Mouse (Mus musculus): Measurements from ENCODE around the gene Asrgl1. TPM values are rescaled to one million over a fixed set of nuclear protein-coding genes. Genes with fewer than 3 reads are reported as not detected.
"Not testable (repeated sequence)": the region's sequence is repeated elsewhere in the genome, so short reads cannot be mapped to it uniquely, and the experiment has no call there.

Gene Asrgl1
- 24.1 and 25.7 TPM in 2 replicates for polyA plus RNA-seq (2016; fragmentation: Nextera tagmentation; extraction: Ambion mirVana)

DNA sequence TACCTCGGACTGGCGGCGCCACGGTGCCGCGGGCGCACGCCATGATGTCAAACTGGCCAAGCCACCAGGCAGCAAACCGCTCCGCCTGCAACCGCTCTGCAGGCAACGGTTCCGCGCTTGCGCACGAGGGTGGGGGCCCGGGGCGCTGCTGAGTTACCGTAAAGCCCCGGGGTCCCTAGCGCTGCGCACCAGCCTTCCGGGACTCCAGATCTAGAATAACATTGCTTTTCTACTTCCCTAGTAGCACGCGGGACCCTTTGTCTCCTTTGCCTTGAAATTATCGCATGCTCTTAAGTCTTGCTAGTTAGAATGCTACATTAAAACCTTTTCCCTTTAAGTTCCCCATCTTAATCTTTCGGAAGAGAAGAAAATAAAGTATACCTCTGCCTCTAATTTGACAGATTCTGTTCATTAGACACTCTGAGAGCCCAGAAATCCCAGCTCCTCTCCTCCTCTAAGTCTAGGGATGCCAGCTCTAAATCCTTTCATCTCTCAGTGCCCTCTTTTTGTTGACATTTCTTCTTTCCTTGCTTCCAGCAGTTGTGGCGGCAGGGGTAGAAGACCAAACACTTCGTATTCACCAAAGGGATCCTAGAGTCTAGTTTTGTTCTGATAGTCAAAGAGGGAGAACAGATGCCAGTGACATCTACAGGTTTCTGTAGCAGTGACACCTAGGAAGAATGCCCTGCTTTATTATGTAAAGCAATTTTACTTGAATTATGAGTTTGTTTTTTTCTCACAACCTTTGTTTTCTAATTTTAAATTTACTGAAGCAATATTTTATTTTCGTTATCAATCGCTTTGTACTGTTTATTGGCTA is at the start of gene Asrgl1:
Gene Asrgl1, minus strand, starts transcription at position 125 of the 820 bp plus-strand sequence.
- peak within 1 kb of the TSS; percentile 88 for H3K4me2 ChIP-seq
- H3K9ac ChIP-seq: peak within 1 kb of the TSS; percentile 78
- no peak within 1 kb of the TSS for H3K27ac ChIP-seq
- H3K9me3 ChIP-seq: no peaks in the 10 kb centered on the region
- H3K36me3 ChIP-seq (replicated peaks): no peaks in the 10 kb centered on the region
- WGBS: 12% methylated on average over 31 of the region's 31 CpGs
- peaks cover 20% of the 10 kb centered on the region for H3K4me1 ChIP-seq
- ATAC-seq (ENCODE audit: low FRiP score): peak; percentile 96
- H3K27me3 ChIP-seq: no peaks in the 10 kb centered on the region
- peak within 1 kb of the TSS; percentile 67 for H3K4me3 ChIP-seq (replicated peaks)

GRCm38 (mm10) chr19:9146214-9146613 is 10.8 kb upstream of the Asrgl1 start:
- no peak for ATAC-seq (ENCODE audit: low FRiP score)
- Histone ChIP-seq H3K4me2 (no peak overlapping the region), H3K36me3 (replicated peaks) (no peaks in the 10 kb centered on the region), H3K9me3 (no peaks in the 10 kb centered on the region), H3K27me3 (no peaks in the 10 kb centered on the region), H3K9ac (no peak overlapping the region), H3K4me1 (0 out of 2 replicates have a peak, but pooled peaks cover 7% of the 10 kb centered on the region), H3K27ac (no peak overlapping the region), H3K4me3 (replicated peaks) (no peak overlapping the region)
- WGBS: 70% methylated on average over 4 of the region's 4 CpGs

DNA sequence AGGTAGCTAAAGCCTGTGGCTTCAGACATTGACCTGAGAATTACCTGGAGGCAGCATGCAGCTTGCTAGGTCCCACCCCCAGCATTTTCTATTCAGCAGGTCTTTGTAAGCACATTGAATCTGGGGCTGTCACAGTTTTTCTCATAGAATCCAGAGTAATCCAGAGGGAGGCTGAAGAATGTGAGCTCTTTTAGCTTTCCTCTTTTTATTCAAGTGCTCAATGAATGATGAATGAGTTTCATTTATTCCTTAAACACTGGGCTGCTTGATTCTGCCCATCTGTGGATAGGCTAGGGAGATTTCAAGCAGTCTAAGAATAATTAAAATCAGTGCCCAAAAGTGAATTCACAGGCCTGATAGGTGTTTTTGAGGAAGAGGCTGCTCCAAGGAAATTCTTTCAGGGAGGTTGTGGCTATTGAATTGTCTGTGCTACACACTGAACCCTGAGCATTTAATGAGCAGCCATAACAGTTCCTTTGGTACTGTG is 8.2 kb upstream of the Asrgl1 start:
- Histone ChIP-seq H3K9ac (no peak overlapping the region), H3K27me3 (no peaks in the 10 kb centered on the region), H3K4me2 (no peak overlapping the region), H3K4me1 (0 out of 2 replicates have a peak, but pooled peaks cover 7% of the 10 kb centered on the region), H3K36me3 (replicated peaks) (no peaks in the 10 kb centered on the region), H3K27ac (peak overlapping the region; percentile 74), H3K4me3 (replicated peaks) (no peak overlapping the region), H3K9me3 (no peaks in the 10 kb centered on the region)
- peak; percentile 64; the same call in 1 of the 2 replicates for ATAC-seq (ENCODE audit: low FRiP score)

DNA sequence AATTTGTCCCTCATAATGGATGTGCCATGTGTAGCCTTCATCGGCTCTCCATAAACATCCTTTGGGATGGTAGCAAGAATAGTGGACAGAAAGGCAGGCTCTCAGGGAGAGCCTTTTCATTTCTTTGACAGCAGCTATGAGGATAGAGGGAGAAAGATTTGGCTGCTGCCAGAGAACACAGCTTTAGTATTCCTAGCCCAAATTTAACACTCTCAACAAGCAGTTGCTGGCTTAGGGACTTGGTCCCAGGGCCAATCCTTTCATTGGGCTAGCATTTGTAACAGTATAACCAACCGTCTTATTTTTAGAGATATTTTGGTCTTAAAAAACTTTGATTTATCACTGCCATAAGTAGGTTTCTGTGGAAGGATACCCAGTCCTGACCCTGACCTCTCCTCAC is 7.8 kb upstream of the Asrgl1 start:
- 55% methylated on average over 2 of the region's 2 CpGs for WGBS
- Histone ChIP-seq H3K27me3 (no peaks in the 10 kb centered on the region), H3K4me3 (replicated peaks) (no peak overlapping the region), H3K9ac (no peak overlapping the region), H3K9me3 (no peaks in the 10 kb centered on the region), H3K27ac (peak overlapping the region; percentile 74), H3K4me2 (no peak overlapping the region), H3K36me3 (replicated peaks) (no peaks in the 10 kb centered on the region), H3K4me1 (0 out of 2 replicates have a peak, but pooled peaks cover 7% of the 10 kb centered on the region)
- 0 out of 2 replicates have a peak, but pooled peaks have one; percentile 17 for ATAC-seq (ENCODE audit: low FRiP score)

DNA sequence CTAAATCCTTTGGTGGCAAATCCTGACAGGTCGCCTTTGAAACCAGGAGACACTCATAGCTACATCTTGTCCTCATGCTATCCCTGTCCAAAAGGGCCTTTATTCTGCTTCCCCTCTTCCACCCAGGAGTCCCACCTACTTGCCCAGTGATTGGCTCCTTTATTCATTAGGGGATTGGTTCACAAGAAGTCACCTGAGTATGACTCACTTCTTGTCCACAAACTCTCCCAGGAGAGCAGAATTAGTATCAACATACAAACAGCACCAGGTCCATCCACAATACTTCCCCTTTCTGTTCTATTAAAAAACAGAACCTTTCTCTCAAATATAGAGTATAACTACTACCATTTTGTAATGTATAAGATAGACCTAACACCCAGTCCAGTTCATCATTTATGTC is 4.9 kb upstream of the Asrgl1 start:
- not testable (repeated sequence) for H3K4me3 ChIP-seq (replicated peaks); H3K9me3 ChIP-seq; H3K36me3 ChIP-seq (replicated peaks); H3K4me2 ChIP-seq; ATAC-seq (ENCODE audit: low FRiP score); H3K27me3 ChIP-seq; H3K4me1 ChIP-seq; H3K27ac ChIP-seq; H3K9ac ChIP-seq
- WGBS: 89% methylated on average over 1 of the region's 1 CpGs

- Histone ChIP-seq H3K27me3 (no peaks in the 10 kb centered on the region), H3K9ac (no peak overlapping the region), H3K36me3 (replicated peaks) (no peaks in the 10 kb centered on the region), H3K4me2 (no peak overlapping the region), H3K27ac (no peak overlapping the region), H3K4me1 (peaks cover 20% of the 10 kb centered on the region), H3K9me3 (no peaks in the 10 kb centered on the region), H3K4me3 (replicated peaks) (no peak overlapping the region)
- ATAC-seq (ENCODE audit: low FRiP score): no peak
- 84% methylated on average over 1 of the region's 1 CpGs for WGBS
These were observed 1.7 kb upstream of the Asrgl1 start for GRCm38 (mm10) chr19:9137159-9137558.

- WGBS: 1% methylated on average over 33 of the region's 37 CpGs
- no peaks in the 10 kb centered on the region for H3K9me3 ChIP-seq
- no peaks in the 10 kb centered on the region for H3K36me3 ChIP-seq (replicated peaks)
- peak overlapping the region; percentile 67 for H3K4me3 ChIP-seq (replicated peaks)
- H3K9ac ChIP-seq: peak overlapping the region; percentile 78
- no peak overlapping the region for H3K27ac ChIP-seq
- no peaks in the 10 kb centered on the region for H3K27me3 ChIP-seq
- peaks cover 20% of the 10 kb centered on the region for H3K4me1 ChIP-seq
- peak overlapping the region; percentile 88 for H3K4me2 ChIP-seq
- peak; percentile 81 for ATAC-seq (ENCODE audit: low FRiP score)
These were observed 507 bp downstream of the Asrgl1 start for GRCm38 (mm10) chr19:9134746-9135511.

DNA sequence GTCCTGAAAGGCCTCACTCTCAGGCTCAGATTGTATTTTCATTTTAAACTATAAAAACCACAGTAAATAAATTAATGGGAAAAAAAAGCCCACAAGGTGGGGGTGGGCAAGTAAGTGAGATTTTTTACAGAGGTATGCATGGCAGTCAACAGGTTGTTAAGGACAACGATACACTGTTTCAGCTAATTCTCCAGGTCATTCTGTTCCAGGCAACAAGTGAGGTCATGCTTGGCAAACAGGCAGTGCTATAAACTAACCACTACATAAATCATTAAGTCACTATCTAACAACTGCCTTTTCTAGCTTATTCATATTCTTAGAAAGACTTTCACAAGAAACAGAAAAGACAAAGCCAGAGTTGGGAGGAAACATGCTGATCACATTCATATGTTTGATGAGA is 5.4 kb downstream of the Asrgl1 start:
- no peak overlapping the region for H3K4me3 ChIP-seq (replicated peaks)
- H3K9me3 ChIP-seq: no peaks in the 10 kb centered on the region
- no peak overlapping the region for H3K9ac ChIP-seq
- no peaks in the 10 kb centered on the region for H3K27me3 ChIP-seq
- H3K27ac ChIP-seq: no peak overlapping the region
- peaks cover 20% of the 10 kb centered on the region for H3K4me1 ChIP-seq
- ATAC-seq (ENCODE audit: low FRiP score): no peak
- H3K36me3 ChIP-seq (replicated peaks): peaks cover 8% of the 10 kb centered on the region; the same call in 1 of the 2 replicates
- H3K4me2 ChIP-seq: no peak overlapping the region
- WGBS: 100% methylated on average over 1 of the region's 1 CpGs

GRCm38 (mm10) chr19:9128499-9129194 is 6.8 kb downstream of the Asrgl1 start:
- Histone ChIP-seq H3K27ac (no peak overlapping the region), H3K9me3 (no peaks in the 10 kb centered on the region), H3K9ac (no peak overlapping the region), H3K27me3 (no peaks in the 10 kb centered on the region), H3K4me3 (replicated peaks) (no peak overlapping the region), H3K4me1 (peaks cover 8% of the 10 kb centered on the region), H3K4me2 (no peak overlapping the region), H3K36me3 (replicated peaks) (peaks cover 8% of the 10 kb centered on the region; the same call in 1 of the 2 replicates)
- WGBS: 91% methylated on average over 4 of the region's 4 CpGs
- ATAC-seq (ENCODE audit: low FRiP score): no peak

DNA sequence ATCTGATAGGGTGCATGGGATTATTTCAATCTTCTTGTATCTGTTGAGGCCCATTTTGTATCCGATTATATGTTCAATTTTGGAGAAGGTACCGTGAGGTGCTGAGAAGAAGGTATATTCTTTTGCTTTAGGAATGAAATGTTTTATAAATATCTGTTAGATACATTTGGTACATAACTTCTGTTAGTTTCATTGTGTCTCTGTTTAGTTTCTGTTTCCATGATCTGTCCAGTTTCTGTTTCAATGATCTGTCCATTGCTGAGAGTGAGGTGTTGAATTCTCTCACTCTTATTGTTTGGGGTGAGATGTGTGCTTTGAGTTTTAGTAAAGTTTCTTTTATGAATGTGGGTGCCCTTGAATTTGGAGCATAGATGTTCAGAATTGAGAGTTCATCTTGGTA is 11.4 kb downstream of the Asrgl1 start:
- H3K27me3 ChIP-seq; H3K36me3 ChIP-seq (replicated peaks); H3K9me3 ChIP-seq; H3K27ac ChIP-seq; H3K4me2 ChIP-seq; H3K9ac ChIP-seq; ATAC-seq (ENCODE audit: low FRiP score); H3K4me3 ChIP-seq (replicated peaks); H3K4me1 ChIP-seq: not testable (repeated sequence)
- WGBS: 96% methylated on average over 2 of the region's 2 CpGs

DNA sequence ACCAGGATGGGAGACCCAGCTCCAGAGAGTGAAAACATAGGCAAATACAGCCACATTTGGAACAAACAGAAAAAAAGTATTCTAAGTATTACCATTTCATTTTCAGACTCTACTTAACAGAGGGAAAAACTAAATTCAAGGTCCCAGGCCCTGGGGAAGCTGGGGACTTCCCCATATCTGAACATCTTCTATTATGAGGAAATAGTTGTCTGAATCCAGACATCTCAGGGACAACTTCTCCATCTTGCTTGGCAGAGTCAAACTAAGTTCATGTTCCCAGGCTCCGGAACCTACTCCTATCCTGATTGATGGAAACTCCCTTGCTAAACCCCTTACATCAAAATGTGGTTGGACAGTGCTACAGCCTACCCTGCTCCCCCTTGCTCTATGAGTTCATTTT is 13.0 kb downstream of the Asrgl1 start:
- no peak overlapping the region for H3K4me2 ChIP-seq
- H3K4me3 ChIP-seq (replicated peaks): no peak overlapping the region
- H3K4me1 ChIP-seq: no peaks in the 10 kb centered on the region
- H3K27me3 ChIP-seq: no peaks in the 10 kb centered on the region
- ATAC-seq (ENCODE audit: low FRiP score): no peak
- H3K9me3 ChIP-seq: no peaks in the 10 kb centered on the region
- no peak overlapping the region for H3K27ac ChIP-seq
- peaks cover 2% of the 10 kb centered on the region; the same call in 1 of the 2 replicates for H3K36me3 ChIP-seq (replicated peaks)
- no peak overlapping the region for H3K9ac ChIP-seq
- WGBS: 97% methylated on average over 1 of the region's 1 CpGs
